Mouse (Mus musculus) lung, postnatal 0 days (tissue): ENCODE data around the gene Hist1h2bj. TPM values are rescaled to one million over a fixed set of nuclear protein-coding genes. Genes with fewer than 3 reads are reported as not detected.

Experiments
- ATAC-seq: fragments of 200-750 bp; cut with Nextera tagmentation; 2 replicates; pipeline ENCODE4 v1.8.0; 2017; ENCODE audit warnings: moderate library complexity
- DNase-seq: peaks from one replicate; pipeline ENCODE4 v3.0.0-alpha.2; 2016; ENCODE audit warnings: low spot score
- H3K27ac ChIP-seq: fragments of 300-500 bp; sonication (generic); 2 replicates; pipeline ENCODE4 v1.5.1; 2014; ENCODE audit warnings: antibody characterized with exemption, mild to moderate bottlenecking, low read length, mixed read lengths
- H3K27me3 ChIP-seq: fragments of 300-500 bp; sonication (generic); replicated peaks from 2 replicates; pipeline ENCODE4 v1.6.1; 2014; ENCODE audit warnings: low read length, mixed read lengths; ENCODE audit not compliant: insufficient read depth
- H3K36me3 ChIP-seq: fragments of 300-500 bp; sonication (generic); 2 replicates; pipeline ENCODE4 v1.6.1; 2014; ENCODE audit warnings: low read length, mixed read lengths; ENCODE audit not compliant: insufficient read depth
- H3K4me1 ChIP-seq: fragments of 300-500 bp; sonication (generic); 2 replicates; pipeline ENCODE4 v1.6.1; 2014; ENCODE audit warnings: antibody characterized with exemption, low read depth, low read length, mixed read lengths; ENCODE audit not compliant: insufficient read depth
- H3K4me2 ChIP-seq: fragments of 300-500 bp; sonication (generic); replicated peaks from 2 replicates; pipeline ENCODE4 v1.6.1; 2014; ENCODE audit warnings: low read depth, mild to moderate bottlenecking, low read length, moderate library complexity, mixed read lengths
- H3K4me3 ChIP-seq: fragments of 300-500 bp; sonication (generic); 2 replicates; pipeline ENCODE4 v1.5.1; 2014; ENCODE audit warnings: low read depth, low read length
- H3K9ac ChIP-seq: fragments of 300-500 bp; sonication (generic); replicated peaks from 2 replicates; pipeline ENCODE4 v1.6.1; 2014; ENCODE audit warnings: low read depth, mild to moderate bottlenecking
- H3K9me3 ChIP-seq: fragments of 300-500 bp; sonication (generic); 2 replicates; pipeline ENCODE4 v1.6.1; 2016; ENCODE audit warnings: low read length, mixed read lengths
- CTCF ChIP-seq: IDR thresholded peaks from 2 replicates; pipeline ENCODE4 v1.5.1; 2016; ENCODE audit warnings: antibody characterized with exemption, mild to moderate bottlenecking
- EP300 ChIP-seq: IDR thresholded peaks from 2 replicates; pipeline ENCODE4 v1.6.1; 2016; ENCODE audit warnings: antibody characterized with exemption, mild to moderate bottlenecking, control low read depth
- WGBS: fragments of 180-500 bp; shearing (Covaris S2); extraction: QIAGEN DNeasy Blood & Tissue Kit; methylation state at CpG from one replicate; pipeline ENCODE4 v1.1.7; 2014; 5-methylcytosine and 5-hydroxymethylcytosine counted together
- polyA plus RNA-seq: library from polyadenylated mRNA; unstranded; fragments of >200 nt; fragmentation: Nextera tagmentation; extraction: Ambion mirVana; gene quantifications from 2 replicates; pipeline ENCODE4 v1.2.1, GENCODE M21; 2015

Gene Hist1h2bj
- polyA plus RNA-seq, 1 experiment from 2014 or later = 1.0 TPM

- H3K4me2 ChIP-seq = peak overlapping the region; percentile 52
- DNase-seq = no peak
- peaks cover 5% of the 10 kb centered on the region; the same call in 1 of the 2 replicates for H3K4me1 ChIP-seq
- H3K4me3 ChIP-seq = peak overlapping the region; percentile 24; the same call in 1 of the 2 replicates
- H3K9ac ChIP-seq = no peak overlapping the region
- ATAC-seq = no peak
- WGBS = 15% methylated on average over 13 of the region's 13 CpGs
- no peaks in the 10 kb centered on the region for H3K36me3 ChIP-seq
- TF ChIP-seq EP300 (no peak), CTCF (no peak)
- no peak overlapping the region for H3K27ac ChIP-seq
- no peaks in the 10 kb centered on the region for H3K9me3 ChIP-seq
- H3K27me3 ChIP-seq = peaks cover 43% of the 10 kb centered on the region
These were observed 29.3 kb upstream of the Hist1h2bj start for GRCm38 (mm10) chr13:22013716-22014115.

- Histone ChIP-seq H3K4me3 (peak overlapping the region; percentile 24), H3K4me2 (peak overlapping the region; percentile 52), H3K9me3 (no peaks in the 10 kb centered on the region), H3K4me1 (peaks cover 5% of the 10 kb centered on the region; the same call in 1 of the 2 replicates), H3K9ac (no peak overlapping the region), H3K27ac (no peak overlapping the region), H3K36me3 (no peaks in the 10 kb centered on the region), H3K27me3 (peaks cover 36% of the 10 kb centered on the region)
- ATAC-seq (no peak), DNase-seq (no peak)
- WGBS = 10% methylated on average over 17 of the region's 17 CpGs
- TF ChIP-seq EP300 = no peak
- no peak for TF ChIP-seq CTCF
These were observed 28.6 kb upstream of the Hist1h2bj start for GRCm38 (mm10) chr13:22014411-22014845.

GRCm38 (mm10) chr13:22015479-22016450, 27.2 kb upstream of the Hist1h2bj start:
- H3K4me2 ChIP-seq = 0 out of 2 replicates have a peak overlapping the region, but pooled peaks have one; percentile 12
- no peaks in the 10 kb centered on the region for H3K9me3 ChIP-seq
- H3K36me3 ChIP-seq = no peaks in the 10 kb centered on the region
- H3K9ac ChIP-seq = no peak overlapping the region
- DNase-seq = peak; percentile 64
- TF ChIP-seq CTCF = peak; percentile 32
- peak; percentile 25; the same call in 1 of the 2 replicates for TF ChIP-seq EP300
- ATAC-seq = peak; percentile 88
- H3K4me1 ChIP-seq = peaks cover 5% of the 10 kb centered on the region; the same call in 1 of the 2 replicates
- H3K4me3 ChIP-seq = no peak overlapping the region
- 17% methylated on average over 27 of the region's 27 CpGs for WGBS
- H3K27me3 ChIP-seq = peaks cover 28% of the 10 kb centered on the region
- H3K27ac ChIP-seq = no peak overlapping the region

GRCm38 (mm10) chr13:22019934-22020835, 22.8 kb upstream of the Hist1h2bj start:
- ATAC-seq = peak; percentile 39; the same call in 1 of the 2 replicates

GRCm38 (mm10) chr13:22020901-22021339, 22.1 kb upstream of the Hist1h2bj start:
- WGBS = 0% methylated on average over 8 of the region's 8 CpGs

More at GRCm38 (mm10) chr13:22019934-22020835, 22.8 kb upstream of the Hist1h2bj start:
- H3K27ac ChIP-seq = no peak overlapping the region
- H3K4me3 ChIP-seq = peak overlapping the region; percentile 51
- peaks cover 3% of the 10 kb centered on the region for H3K27me3 ChIP-seq
- no peaks in the 10 kb centered on the region for H3K4me1 ChIP-seq
- WGBS = under 1% methylated on average over 44 of the region's 44 CpGs
- H3K9me3 ChIP-seq = no peaks in the 10 kb centered on the region
- TF ChIP-seq EP300 (no peak), CTCF (no peak)
- peak overlapping the region; percentile 26; the same call in 1 of the 2 replicates for H3K9ac ChIP-seq
- peak overlapping the region; percentile 76 for H3K4me2 ChIP-seq
- DNase-seq = peak; percentile 58
- H3K36me3 ChIP-seq = no peaks in the 10 kb centered on the region

More at GRCm38 (mm10) chr13:22020901-22021339, 22.1 kb upstream of the Hist1h2bj start:
- H3K4me3 ChIP-seq = peak overlapping the region; percentile 51
- H3K4me2 ChIP-seq = peak overlapping the region; percentile 76
- no peak; the same call in 1 of the 2 replicates for TF ChIP-seq EP300
- TF ChIP-seq CTCF = no peak
- no peaks in the 10 kb centered on the region; the same call in 1 of the 2 replicates for H3K27me3 ChIP-seq
- H3K4me1 ChIP-seq = peaks cover 2% of the 10 kb centered on the region; the same call in 1 of the 2 replicates
- no peaks in the 10 kb centered on the region for H3K9me3 ChIP-seq
- no peak overlapping the region for H3K27ac ChIP-seq
- H3K9ac ChIP-seq = no peak overlapping the region; the same call in 1 of the 2 replicates
- DNase-seq (peak; percentile 77), ATAC-seq (peak; percentile 65)
- H3K36me3 ChIP-seq = no peaks in the 10 kb centered on the region
